Mouse (Mus musculus) ovary, adult 18-20 months (tissue): ENCODE data around the gene Cd274.

Experiments
- DNase-seq: peaks from one replicate; pipeline ENCODE4 v3.0.0; 2022; ENCODE audit warnings: low spot score, mixed read lengths

The Cd274 gene

GRCm38 (mm10) chr19:29364076-29364475, 3.2 kb upstream of the Cd274 start:
- no peak for DNase-seq

DNA sequence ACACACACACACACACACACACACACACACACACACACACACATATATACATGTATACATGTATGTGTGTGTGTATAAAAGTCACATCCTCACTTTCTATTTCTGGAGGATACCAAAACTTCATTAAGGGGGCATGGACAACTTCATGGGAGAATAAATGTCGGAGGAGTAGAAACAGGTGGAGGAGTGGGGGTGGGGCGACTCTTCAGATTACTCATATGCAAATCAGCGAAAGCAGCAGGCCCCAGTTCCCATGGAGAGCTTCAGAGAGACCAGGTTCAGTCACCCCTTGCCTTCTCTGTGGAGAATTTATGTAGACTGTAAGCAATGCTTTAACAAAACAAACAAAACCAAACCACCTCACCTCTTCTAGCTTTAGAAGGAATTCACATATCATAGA, 2.1 kb upstream of the Cd274 start:
- DNase-seq: no peak

DNA sequence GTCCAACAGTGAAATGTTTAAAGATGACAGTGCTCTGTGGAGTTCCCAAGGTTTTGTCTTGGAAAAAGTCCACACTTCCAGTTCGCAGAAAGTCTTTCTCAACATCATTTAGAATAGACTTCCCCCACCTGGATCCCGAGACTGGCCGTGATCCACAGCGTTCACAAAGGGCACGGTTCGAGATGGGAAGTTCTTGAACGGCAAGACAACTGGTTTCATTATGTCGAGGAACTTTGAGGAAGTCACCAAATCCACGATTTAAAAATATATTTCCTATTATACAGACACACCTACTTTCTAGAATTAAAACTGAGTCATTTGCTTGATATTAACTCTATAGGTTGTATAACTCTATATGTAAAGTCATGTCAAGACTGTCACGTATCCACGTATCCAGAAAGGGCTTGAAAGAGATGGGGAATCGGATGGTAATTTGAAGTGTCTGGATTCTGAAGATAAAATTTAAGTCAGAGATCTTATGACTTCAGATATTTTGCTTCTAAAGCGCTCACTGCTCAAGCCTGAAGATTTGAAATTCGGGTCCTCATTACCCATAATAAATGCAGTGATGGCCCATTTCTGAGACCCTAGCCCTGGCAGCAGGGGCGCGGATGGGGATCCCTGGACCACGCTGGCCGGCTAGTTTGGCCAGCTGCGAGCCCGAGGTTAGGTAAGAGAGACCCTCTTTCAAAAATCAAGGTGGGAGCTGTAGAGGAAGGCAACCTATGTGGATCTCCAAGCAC, 858 bp upstream of the Cd274 start:
- DNase-seq: no peak

DNA sequence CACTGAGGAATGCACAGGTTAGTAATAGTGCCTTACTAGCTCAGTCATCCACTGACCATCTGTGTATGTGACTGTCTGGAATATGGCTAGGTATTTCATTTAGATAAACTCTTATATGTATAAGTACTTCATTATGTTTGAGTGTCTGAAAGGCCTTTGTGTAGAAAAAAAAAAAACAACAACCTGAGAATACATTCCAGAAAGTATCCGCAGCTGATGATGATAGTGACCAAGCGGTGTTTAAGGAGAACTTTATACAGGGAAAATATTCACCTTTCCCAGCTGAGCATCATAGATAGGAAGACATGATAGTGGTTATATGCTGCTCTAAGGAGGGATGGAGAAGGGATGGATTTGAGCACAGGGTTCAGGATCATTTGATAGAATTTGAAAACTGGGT, 786 bp downstream of the Cd274 start:
- no peak for DNase-seq

GRCm38 (mm10) chr19:29368671-29369309, 1.5 kb downstream of the Cd274 start:
- DNase-seq: no peak

- no peak for DNase-seq
Measured at GRCm38 (mm10) chr19:29370112-29370511, 2.9 kb downstream of the Cd274 start.

GRCm38 (mm10) chr19:29370545-29371283, 3.5 kb downstream of the Cd274 start:
- DNase-seq: no peak

DNA sequence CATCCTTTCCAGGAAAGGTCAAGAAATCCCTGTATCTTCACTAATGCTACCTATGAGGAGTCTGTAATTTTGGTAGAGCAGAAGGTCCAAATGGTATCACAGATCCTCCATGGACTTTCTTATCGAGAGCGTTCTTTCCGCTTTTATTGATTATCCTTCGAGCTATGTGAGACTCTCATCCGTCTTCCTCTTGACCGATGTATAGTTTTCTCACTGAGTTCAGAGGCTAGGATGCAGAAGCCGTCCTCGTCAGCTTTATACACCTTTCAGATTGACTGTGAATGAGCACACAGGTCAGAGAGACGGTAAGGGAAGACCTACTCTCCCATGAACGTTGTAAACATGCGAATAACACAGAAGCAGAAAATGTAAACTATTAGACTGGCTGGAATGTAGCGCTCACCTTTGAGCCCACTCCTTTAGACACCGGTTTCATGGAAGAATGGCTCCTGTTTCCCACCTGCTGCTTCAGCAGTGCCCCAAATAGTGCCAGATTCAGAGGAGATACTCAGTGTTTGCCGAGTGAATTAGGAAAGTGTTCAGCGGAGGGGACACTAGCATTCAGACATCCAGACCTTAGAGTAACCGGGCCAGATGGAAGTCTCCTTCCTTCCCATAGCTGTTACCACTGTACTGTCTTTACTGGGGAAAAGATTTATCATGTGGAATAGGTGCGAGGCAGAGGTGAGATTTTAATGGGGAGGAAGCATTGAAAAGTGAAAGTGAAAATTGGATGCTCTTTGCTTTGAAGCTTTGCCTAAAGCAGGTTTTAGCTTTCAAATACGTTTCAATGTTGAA, 4.2 kb downstream of the Cd274 start:
- no peak for DNase-seq

GRCm38 (mm10) chr19:29372138-29372537, 4.9 kb downstream of the Cd274 start:
- DNase-seq: no peak

DNA sequence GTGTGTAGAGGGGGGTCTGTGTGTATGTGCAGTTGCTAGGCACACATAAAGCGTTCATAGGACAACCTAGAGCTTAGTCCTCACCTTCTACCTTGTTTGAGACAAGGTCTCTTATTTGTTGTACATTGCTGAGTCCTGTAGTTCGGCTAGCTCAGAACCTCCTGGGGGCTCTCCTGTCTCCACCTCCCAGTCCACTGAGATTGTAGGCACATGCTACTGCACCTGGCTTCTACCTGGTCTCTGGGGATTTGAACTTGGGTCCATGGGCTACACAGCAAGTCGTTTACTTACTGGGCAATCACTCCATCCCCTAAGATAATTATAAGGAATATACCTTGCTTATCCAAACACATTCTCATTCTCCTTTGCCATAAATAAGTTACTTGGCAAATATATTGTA, 5.4 kb downstream of the Cd274 start:
- DNase-seq: no peak

DNA sequence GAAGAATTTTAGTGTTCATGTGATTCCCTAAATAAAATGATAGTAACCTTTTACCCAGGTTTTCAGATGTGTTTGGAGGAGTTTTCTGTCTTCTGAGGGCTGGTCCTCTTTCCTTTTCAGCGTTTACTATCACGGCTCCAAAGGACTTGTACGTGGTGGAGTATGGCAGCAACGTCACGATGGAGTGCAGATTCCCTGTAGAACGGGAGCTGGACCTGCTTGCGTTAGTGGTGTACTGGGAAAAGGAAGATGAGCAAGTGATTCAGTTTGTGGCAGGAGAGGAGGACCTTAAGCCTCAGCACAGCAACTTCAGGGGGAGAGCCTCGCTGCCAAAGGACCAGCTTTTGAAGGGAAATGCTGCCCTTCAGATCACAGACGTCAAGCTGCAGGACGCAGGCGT, 6.2 kb downstream of the Cd274 start:
- no peak for DNase-seq

DNA sequence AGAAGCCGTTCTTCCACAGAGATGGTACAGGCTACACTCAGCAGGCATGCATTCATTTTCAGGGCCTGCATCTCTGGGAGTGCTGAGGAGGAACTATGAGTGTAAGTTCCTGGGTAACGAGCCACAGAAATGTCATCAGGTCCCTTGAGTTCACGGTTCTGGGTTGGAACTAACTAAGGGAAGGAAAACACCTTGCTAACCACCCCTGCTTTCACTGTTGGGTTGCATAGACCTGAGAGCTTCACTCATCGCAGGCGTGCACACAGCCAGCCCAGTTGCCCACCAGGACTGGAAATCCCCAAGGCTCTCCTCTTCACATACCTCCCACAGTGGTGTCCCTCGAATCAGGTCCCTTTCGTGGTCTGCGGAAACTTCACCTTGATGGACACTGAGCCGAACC, 7.7 kb downstream of the Cd274 start:
- DNase-seq: no peak

GRCm38 (mm10) chr19:29376382-29376781, 9.1 kb downstream of the Cd274 start:
- no peak for DNase-seq

- DNase-seq: no peak
Measured at GRCm38 (mm10) chr19:29379839-29380603, 12.8 kb downstream of the Cd274 start.

GRCm38 (mm10) chr19:29383368-29383767, 16.1 kb downstream of the Cd274 start:
- DNase-seq: no peak

DNA sequence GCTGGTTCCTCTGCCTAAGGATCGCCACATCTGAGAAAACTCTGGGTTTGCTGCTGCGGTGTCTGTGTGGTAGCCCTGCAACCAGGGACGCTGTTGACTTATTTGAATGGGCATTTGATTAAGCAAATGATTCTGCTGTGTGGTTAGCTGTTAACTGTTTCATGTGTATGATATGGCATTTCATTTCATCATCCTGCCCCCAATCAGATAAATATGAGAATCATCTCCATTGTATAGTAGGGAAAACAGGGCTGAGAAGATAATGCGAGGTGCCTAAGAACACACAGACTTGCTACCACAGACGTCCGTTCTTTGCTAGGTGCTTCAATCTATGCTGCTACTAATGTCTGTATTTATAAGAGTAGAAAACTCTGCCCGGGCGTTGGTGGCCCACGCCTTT, 17.2 kb downstream of the Cd274 start:
- no peak for DNase-seq

- DNase-seq: no peak
Measured at GRCm38 (mm10) chr19:29384994-29385393, 17.7 kb downstream of the Cd274 start.

DNA sequence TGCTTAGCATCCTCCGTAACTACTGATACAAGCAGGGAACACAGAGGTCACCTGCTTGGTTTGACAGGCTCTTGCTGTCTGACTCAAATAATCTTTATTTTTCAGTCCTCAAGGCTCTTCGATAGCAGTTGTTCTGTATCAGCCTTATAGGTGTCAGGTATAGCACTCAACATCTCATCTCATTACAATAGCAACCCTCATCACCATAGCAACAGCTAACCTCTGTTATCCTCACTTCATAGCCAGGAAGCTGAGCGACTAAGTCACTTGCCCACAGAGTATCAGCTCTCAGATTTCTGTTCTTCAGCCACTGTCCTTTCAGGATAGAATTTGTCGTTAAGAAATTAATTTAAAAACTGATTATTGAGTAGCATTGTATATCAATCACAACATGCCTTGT, 18.6 kb downstream of the Cd274 start:
- no peak for DNase-seq

- DNase-seq: no peak
Measured at GRCm38 (mm10) chr19:29388818-29389217, 21.6 kb downstream of the Cd274 start.

- no peak for DNase-seq
Measured at GRCm38 (mm10) chr19:29390483-29390882, 23.2 kb downstream of the Cd274 start.

- DNase-seq: no peak
Measured at GRCm38 (mm10) chr19:29391279-29391678, 24.0 kb downstream of the Cd274 start.

GRCm38 (mm10) chr19:29393333-29393732, 26.1 kb downstream of the Cd274 start:
- DNase-seq: no peak
